Mouse (Mus musculus) CD4-positive, CD25-positive, alpha-beta regulatory T cell, adult 4 months (primary cell): Measurements from ENCODE around the gene Cfap97d2. TPM values are rescaled to one million over a fixed set of nuclear protein-coding genes. Genes with fewer than 3 reads are reported as not detected.

Source experiments
- ATAC-seq: one replicate; pipeline ENCODE4 v1.8.0; 2017
- polyA plus RNA-seq, 2 experiments: library from polyadenylated mRNA; unstranded; fragments of 100-300 nt; shearing (Covaris generic); gene quantifications; one replicate each; pipeline ENCODE4 v1.2.1; 2017

The Cfap97d2 gene
- polyA plus RNA-seq, 2 experiments from 2014 or later = not detected

- ATAC-seq = no peak
Measured at GRCm38 (mm10) chr8:13747626-13748025, 41.9 kb downstream of the Cfap97d2 start.

- peak; percentile 46 for ATAC-seq
Measured at GRCm38 (mm10) chr8:13753680-13754079, 48.0 kb downstream of the Cfap97d2 start.

GRCm38 (mm10) chr8:13756480-13756879 is 50.8 kb downstream of the Cfap97d2 start:
- no peak for ATAC-seq

- ATAC-seq = peak; percentile 87
Measured at GRCm38 (mm10) chr8:13756982-13757804, 51.5 kb downstream of the Cfap97d2 start, which contains the start of gene Cdc16. Cdc16 (plus strand) TSS chr8:13757676.

- peak; percentile 61 for ATAC-seq
Measured at GRCm38 (mm10) chr8:13757805-13758727, 52.4 kb downstream of the Cfap97d2 start.

- no peak for ATAC-seq
Measured at GRCm38 (mm10) chr8:13769206-13769605, 63.5 kb downstream of the Cfap97d2 start.

- no peak for ATAC-seq
Measured at GRCm38 (mm10) chr8:13780536-13780935, 74.8 kb downstream of the Cfap97d2 start.

- ATAC-seq = peak; percentile 90
Measured at GRCm38 (mm10) chr8:13785250-13785763, 79.6 kb downstream of the Cfap97d2 start, which contains the start of gene Upf3a. Upf3a (plus strand) TSS chr8:13785615.

- peak; percentile 78 for ATAC-seq
Measured at GRCm38 (mm10) chr8:13785764-13786299, 80.1 kb downstream of the Cfap97d2 start.

- no peak for ATAC-seq
Measured at GRCm38 (mm10) chr8:13789606-13790005, 83.9 kb downstream of the Cfap97d2 start.

Other genes starting within 250 kb of the Cfap97d2 start
- not detected for gene Gas6, start 211.4 kb upstream of the Cfap97d2 start, polyA plus RNA-seq
- gene 1700029H14Rik, start 143.4 kb upstream of the Cfap97d2 start, polyA plus RNA-seq = under 1 TPM in 1 of 2 experiments, not detected in 1; 0.30 TPM
- 100 to 1,000 TPM in 1 of 2 experiments, 10 to 100 TPM in 1; 77.3 to 195 TPM for gene Rasa3, start 28.3 kb upstream of the Cfap97d2 start, polyA plus RNA-seq
- gene Cdc16, start 51.8 kb downstream of the Cfap97d2 start, polyA plus RNA-seq = 10 to 100 TPM; 26.6 to 27.9 TPM
- gene Upf3a, start 79.7 kb downstream of the Cfap97d2 start, polyA plus RNA-seq = 10 to 100 TPM; 13.9 to 15.0 TPM
- not detected for gene AF366264, start 132.5 kb downstream of the Cfap97d2 start, polyA plus RNA-seq
- gene Champ1, start 163.8 kb downstream of the Cfap97d2 start, polyA plus RNA-seq = 10 to 100 TPM; 19.6 to 30.0 TPM
- gene Coprs, start 184.4 kb downstream of the Cfap97d2 start, polyA plus RNA-seq = under 1 TPM in 1 of 2 experiments, not detected in 1; 0.71 TPM